Mouse (Mus musculus): ENCODE measurements around the gene Gtpbp2. TPM values are rescaled to one million over a fixed set of nuclear protein-coding genes. Genes with fewer than 3 reads are reported as not detected.

Gtpbp2 gene
- 34.5 and 39.1 TPM in 2 replicates for polyA plus RNA-seq (2016; fragmentation: Nextera tagmentation; extraction: Ambion mirVana)

DNA sequence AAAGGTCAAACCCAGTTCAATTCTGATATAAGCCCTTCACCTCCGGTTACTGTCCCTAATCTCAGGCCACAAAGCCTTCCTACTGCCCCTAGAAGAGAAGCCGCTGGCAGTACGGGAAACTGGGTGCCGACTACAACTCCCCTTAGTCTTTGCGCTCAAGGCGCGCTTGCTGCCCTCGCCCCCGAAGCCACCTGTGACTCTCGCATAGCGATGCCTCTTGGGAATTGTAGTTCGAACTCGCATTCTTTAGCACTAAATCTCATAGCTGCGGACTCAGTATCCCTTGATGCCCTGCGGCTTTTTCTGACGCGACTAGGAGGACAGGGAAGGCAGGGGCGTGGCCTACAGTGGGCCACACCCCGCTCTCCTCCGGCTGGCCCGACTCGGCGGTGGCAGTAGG is at the start of gene Gtpbp2:
TSS of gene Gtpbp2 (plus strand) at position 347 of the 400 bp plus-strand sequence.
- H3K9me3 ChIP-seq (replicated peaks): no peaks in the 10 kb centered on the region
- peak; percentile 91 for ATAC-seq (ENCODE audit: insufficient number of reproducible peaks, low FRiP score)
- 1% methylated on average over 23 of the region's 23 CpGs for WGBS
- H3K9ac ChIP-seq: peak within 1 kb of the TSS; percentile 92
- peaks cover 31% of the 10 kb centered on the region for H3K4me1 ChIP-seq (replicated peaks)
- H3K27ac ChIP-seq (ENCODE audit: poor library complexity, severe bottlenecking): peak within 1 kb of the TSS; percentile 98
- H3K4me2 ChIP-seq: peak within 1 kb of the TSS; percentile 74
- H3K4me3 ChIP-seq: peak within 1 kb of the TSS; percentile 74
- H3K27me3 ChIP-seq (replicated peaks): no peaks in the 10 kb centered on the region
- H3K36me3 ChIP-seq: peaks cover 25% of the 10 kb centered on the region

GRCm38 (mm10) chr17:46115489-46115888 is 45.3 kb upstream of the Gtpbp2 start:
- Histone ChIP-seq H3K9me3 (replicated peaks) (no peaks in the 10 kb centered on the region), H3K4me3 (no peak overlapping the region), H3K4me2 (no peak overlapping the region), H3K27me3 (replicated peaks) (no peaks in the 10 kb centered on the region), H3K36me3 (peaks cover 50% of the 10 kb centered on the region), H3K9ac (no peak overlapping the region), H3K4me1 (replicated peaks) (peaks cover 32% of the 10 kb centered on the region), H3K27ac (ENCODE audit: poor library complexity, severe bottlenecking) (no peak overlapping the region)
- ATAC-seq (ENCODE audit: insufficient number of reproducible peaks, low FRiP score): no peak
- 51% methylated on average over 2 of the region's 2 CpGs for WGBS

DNA sequence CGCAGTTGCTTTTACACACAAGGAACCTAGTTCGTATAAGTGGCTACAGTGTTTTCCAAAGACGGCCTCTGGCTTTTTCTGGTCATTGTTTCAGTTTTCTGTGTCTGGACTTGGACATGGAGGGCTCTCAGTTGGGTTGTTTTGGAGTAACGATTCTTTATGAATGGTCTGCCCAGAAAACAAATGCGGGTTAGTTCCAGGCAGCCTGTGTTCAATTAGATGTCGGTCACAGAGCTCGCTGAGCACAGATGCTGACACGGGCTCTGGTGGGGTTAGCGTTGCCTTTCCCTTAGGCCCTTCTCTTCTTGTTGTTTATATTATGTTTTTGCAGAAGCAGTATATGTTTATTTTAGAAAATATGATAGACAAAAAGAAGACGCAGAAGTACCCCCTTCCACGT is 44.7 kb upstream of the Gtpbp2 start:
- ATAC-seq (ENCODE audit: insufficient number of reproducible peaks, low FRiP score): no peak
- Histone ChIP-seq H3K4me2 (no peak overlapping the region), H3K4me3 (no peak overlapping the region), H3K4me1 (replicated peaks) (peaks cover 32% of the 10 kb centered on the region), H3K9ac (no peak overlapping the region), H3K27ac (ENCODE audit: poor library complexity, severe bottlenecking) (no peak overlapping the region), H3K27me3 (replicated peaks) (no peaks in the 10 kb centered on the region), H3K9me3 (replicated peaks) (no peaks in the 10 kb centered on the region), H3K36me3 (peaks cover 51% of the 10 kb centered on the region)
- WGBS: 84% methylated on average over 11 of the region's 11 CpGs

DNA sequence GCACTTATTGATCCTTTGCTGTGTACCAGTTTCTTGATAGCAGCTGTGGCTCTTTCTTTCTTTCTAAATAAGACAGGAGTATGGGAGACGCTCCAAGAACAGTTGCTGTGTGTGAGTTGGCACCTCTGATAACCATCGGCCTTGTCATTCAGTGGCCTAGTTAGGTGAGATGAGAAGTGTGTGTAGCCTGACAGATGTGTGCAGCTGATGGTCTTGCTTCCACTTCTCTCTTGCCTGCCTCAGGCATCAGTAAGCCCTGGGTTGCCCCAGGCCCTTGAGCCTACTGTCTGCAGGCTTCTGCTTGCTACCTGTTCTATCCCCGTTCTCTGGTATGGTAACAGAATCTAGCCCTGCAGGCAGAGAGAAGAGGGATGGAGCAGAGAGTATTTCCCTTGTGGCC is 44.0 kb upstream of the Gtpbp2 start:
- Histone ChIP-seq H3K4me3 (no peak overlapping the region), H3K9ac (peak overlapping the region; percentile 47; the same call in 1 of the 2 replicates), H3K4me1 (replicated peaks) (peaks cover 26% of the 10 kb centered on the region), H3K9me3 (replicated peaks) (no peaks in the 10 kb centered on the region), H3K27ac (ENCODE audit: poor library complexity, severe bottlenecking) (no peak overlapping the region), H3K4me2 (no peak overlapping the region), H3K27me3 (replicated peaks) (no peaks in the 10 kb centered on the region), H3K36me3 (peaks cover 53% of the 10 kb centered on the region)
- no peak for ATAC-seq (ENCODE audit: insufficient number of reproducible peaks, low FRiP score)
- WGBS: 79% methylated on average over 3 of the region's 3 CpGs

DNA sequence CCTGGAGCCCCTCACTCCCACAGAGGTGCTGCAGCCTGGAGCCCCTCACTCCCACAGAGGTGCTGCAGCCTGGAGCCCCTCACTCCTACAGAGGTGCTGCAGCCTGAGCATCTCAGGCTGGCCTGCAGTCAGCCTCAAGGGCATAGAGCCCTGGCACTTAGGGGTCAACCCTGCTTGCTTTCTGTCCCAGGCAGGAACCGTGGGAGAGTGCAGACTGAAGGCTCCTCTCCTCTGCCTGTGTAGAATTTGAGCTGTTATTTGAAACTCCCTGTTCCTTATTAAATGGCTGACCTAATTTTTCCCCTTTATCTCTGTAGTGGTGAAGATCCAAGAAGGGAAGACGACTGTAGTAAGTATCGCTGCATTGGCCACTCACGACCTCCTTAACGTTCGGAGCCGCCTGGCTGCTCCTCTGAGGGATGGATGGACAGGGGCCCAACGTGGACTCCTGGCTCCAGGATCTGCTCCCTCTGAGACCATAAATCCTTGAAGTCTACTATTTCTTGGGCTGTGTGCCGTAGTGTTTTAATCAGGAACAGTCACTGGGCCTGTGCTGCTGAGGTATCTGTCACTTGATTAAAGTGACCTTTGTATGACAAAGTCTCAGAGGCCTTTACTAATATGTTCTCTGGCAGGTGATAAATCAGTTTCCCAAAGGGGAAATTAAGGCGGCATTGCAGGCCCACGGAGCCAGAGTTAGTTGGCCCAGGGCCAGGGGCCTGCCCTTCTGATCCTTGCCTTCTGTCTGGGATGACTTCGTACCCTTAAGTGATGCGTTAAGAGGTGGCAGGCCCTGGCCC is 43.0 kb upstream of the Gtpbp2 start:
- Histone ChIP-seq H3K4me3 (no peak overlapping the region), H3K4me2 (no peak overlapping the region), H3K9me3 (replicated peaks) (no peaks in the 10 kb centered on the region), H3K9ac (no peak overlapping the region), H3K27ac (ENCODE audit: poor library complexity, severe bottlenecking) (no peak overlapping the region), H3K36me3 (peaks cover 60% of the 10 kb centered on the region), H3K4me1 (replicated peaks) (peaks cover 31% of the 10 kb centered on the region), H3K27me3 (replicated peaks) (no peaks in the 10 kb centered on the region)
- WGBS: 71% methylated on average over 13 of the region's 13 CpGs
- no peak for ATAC-seq (ENCODE audit: insufficient number of reproducible peaks, low FRiP score)

GRCm38 (mm10) chr17:46118423-46118850 is 42.4 kb upstream of the Gtpbp2 start:
- Histone ChIP-seq H3K4me2 (no peak overlapping the region), H3K9me3 (replicated peaks) (no peaks in the 10 kb centered on the region), H3K4me3 (no peak overlapping the region), H3K36me3 (peaks cover 66% of the 10 kb centered on the region), H3K9ac (no peak overlapping the region), H3K27me3 (replicated peaks) (no peaks in the 10 kb centered on the region), H3K27ac (ENCODE audit: poor library complexity, severe bottlenecking) (no peak overlapping the region), H3K4me1 (replicated peaks) (peaks cover 35% of the 10 kb centered on the region)
- WGBS: 60% methylated on average over 4 of the region's 4 CpGs
- no peak for ATAC-seq (ENCODE audit: insufficient number of reproducible peaks, low FRiP score)

- H3K36me3 ChIP-seq: peaks cover 73% of the 10 kb centered on the region
- no peak overlapping the region for H3K4me3 ChIP-seq
- H3K27ac ChIP-seq (ENCODE audit: poor library complexity, severe bottlenecking): no peak overlapping the region
- H3K4me1 ChIP-seq (replicated peaks): peaks cover 33% of the 10 kb centered on the region
- H3K9me3 ChIP-seq (replicated peaks): no peaks in the 10 kb centered on the region
- no peaks in the 10 kb centered on the region for H3K27me3 ChIP-seq (replicated peaks)
- no peak overlapping the region for H3K4me2 ChIP-seq
- 78% methylated on average over 10 of the region's 10 CpGs for WGBS
- no peak for ATAC-seq (ENCODE audit: insufficient number of reproducible peaks, low FRiP score)
- H3K9ac ChIP-seq: no peak overlapping the region
These were observed 41.2 kb upstream of the Gtpbp2 start for GRCm38 (mm10) chr17:46119641-46120040.

DNA sequence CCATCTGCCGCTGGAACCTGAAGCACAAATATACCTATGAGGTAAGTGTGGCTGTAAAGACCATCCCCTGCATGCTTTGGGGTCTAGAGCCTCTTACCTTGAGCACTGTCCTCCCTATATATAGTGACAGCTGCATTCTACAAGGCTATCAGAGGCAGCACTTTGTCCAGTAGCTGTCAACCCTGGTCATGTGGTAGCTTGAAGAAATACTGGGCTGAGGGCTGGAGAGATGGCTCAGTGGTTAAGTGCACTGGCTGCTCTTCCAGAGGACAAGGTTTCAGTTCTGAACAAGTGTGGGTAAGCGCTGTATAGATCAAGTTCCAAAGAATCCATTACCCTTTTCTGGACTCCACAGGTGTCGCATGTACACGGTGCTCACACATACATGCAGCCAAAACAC is 38.0 kb upstream of the Gtpbp2 start:
- Histone ChIP-seq H3K36me3 (peaks cover 88% of the 10 kb centered on the region), H3K27me3 (replicated peaks) (no peaks in the 10 kb centered on the region), H3K4me2 (no peak overlapping the region), H3K27ac (ENCODE audit: poor library complexity, severe bottlenecking) (no peak overlapping the region), H3K9me3 (replicated peaks) (no peaks in the 10 kb centered on the region), H3K9ac (no peak overlapping the region), H3K4me3 (no peak overlapping the region), H3K4me1 (replicated peaks) (peaks cover 27% of the 10 kb centered on the region)
- ATAC-seq (ENCODE audit: insufficient number of reproducible peaks, low FRiP score): no peak
- 90% methylated on average over 4 of the region's 4 CpGs for WGBS

DNA sequence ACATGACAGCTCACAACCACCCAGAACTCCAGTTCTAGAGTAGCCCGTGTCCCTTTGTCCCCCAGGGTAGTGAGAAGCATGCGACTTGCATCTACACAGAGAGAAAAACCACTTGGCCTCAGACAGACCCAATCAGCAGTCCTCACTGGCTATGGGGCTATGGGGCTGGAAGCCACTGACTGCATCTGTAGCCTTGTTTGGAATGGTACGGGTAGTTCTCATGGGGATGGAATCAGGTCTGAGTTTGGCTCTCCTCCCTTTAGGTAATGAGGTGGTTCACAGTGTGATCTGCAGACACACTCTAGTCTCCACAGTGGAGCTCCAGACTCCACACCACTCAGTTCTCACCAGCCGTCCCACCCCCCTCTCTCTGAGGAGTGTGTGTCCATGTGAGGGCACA is 37.5 kb upstream of the Gtpbp2 start:
- Histone ChIP-seq H3K27me3 (replicated peaks) (no peaks in the 10 kb centered on the region), H3K4me2 (no peak overlapping the region), H3K4me1 (replicated peaks) (peaks cover 22% of the 10 kb centered on the region), H3K9ac (no peak overlapping the region), H3K36me3 (peaks cover 88% of the 10 kb centered on the region), H3K27ac (ENCODE audit: poor library complexity, severe bottlenecking) (no peak overlapping the region), H3K4me3 (no peak overlapping the region), H3K9me3 (replicated peaks) (no peaks in the 10 kb centered on the region)
- ATAC-seq (ENCODE audit: insufficient number of reproducible peaks, low FRiP score): no peak
- WGBS: 91% methylated on average over 4 of the region's 4 CpGs

DNA sequence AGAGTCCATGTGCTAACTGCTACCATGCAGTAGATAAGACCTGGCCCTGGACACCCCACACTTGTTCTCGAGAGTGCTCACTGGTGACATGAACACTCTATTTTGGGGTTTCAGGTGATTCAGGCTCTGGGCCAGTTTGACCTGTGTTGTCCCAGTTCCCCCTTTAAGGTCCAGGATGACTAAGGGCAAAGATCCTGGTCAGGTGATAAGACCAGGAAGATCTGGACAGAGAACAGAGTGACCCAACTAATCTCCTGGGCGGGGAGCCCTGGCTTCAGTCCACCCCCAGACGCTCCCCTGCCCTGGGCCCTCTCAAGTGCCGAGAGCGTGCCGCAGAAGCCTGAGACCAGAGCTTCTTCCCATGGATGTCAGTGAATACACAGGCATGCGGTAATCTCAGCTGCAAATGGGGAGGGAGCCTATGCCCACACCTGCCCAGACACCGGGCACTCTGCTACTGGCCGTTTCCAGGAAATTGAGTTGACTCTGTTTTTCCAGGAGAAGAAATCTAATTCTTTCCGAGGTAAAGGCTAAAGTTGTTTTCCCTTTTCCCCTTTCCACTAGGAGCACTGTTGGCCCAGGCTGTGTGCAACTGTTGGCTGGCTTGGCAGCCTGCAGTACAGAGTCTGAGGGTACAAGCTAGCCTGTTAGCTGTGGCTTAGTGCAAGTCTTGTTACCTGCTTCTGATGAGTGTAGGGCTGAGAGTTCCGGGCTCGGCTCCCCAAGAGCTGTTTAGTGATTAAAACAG is 36.7 kb upstream of the Gtpbp2 start:
- no peak overlapping the region for H3K4me2 ChIP-seq
- peaks cover 89% of the 10 kb centered on the region for H3K36me3 ChIP-seq
- H3K4me1 ChIP-seq (replicated peaks): peaks cover 19% of the 10 kb centered on the region; the same call in 1 of the 2 replicates
- H3K27ac ChIP-seq (ENCODE audit: poor library complexity, severe bottlenecking): no peak overlapping the region
- WGBS: 71% methylated on average over 12 of the region's 12 CpGs
- H3K9me3 ChIP-seq (replicated peaks): no peaks in the 10 kb centered on the region
- H3K9ac ChIP-seq: no peak overlapping the region
- ATAC-seq (ENCODE audit: insufficient number of reproducible peaks, low FRiP score): 0 out of 2 replicates have a peak, but pooled peaks have one; percentile 21
- no peaks in the 10 kb centered on the region for H3K27me3 ChIP-seq (replicated peaks)
- H3K4me3 ChIP-seq: no peak overlapping the region

GRCm38 (mm10) chr17:46126608-46127007 is 34.2 kb upstream of the Gtpbp2 start:
- WGBS: 71% methylated on average over 6 of the region's 6 CpGs
- Histone ChIP-seq H3K4me1 (replicated peaks) (peaks cover 13% of the 10 kb centered on the region; the same call in 1 of the 2 replicates), H3K36me3 (peaks cover 80% of the 10 kb centered on the region)

More at GRCm38 (mm10) chr17:46126608-46127007, 34.2 kb upstream of the Gtpbp2 start:
- no peak overlapping the region for H3K4me3 ChIP-seq
- no peak overlapping the region for H3K4me2 ChIP-seq
- no peaks in the 10 kb centered on the region for H3K9me3 ChIP-seq (replicated peaks)
- no peak overlapping the region; the same call in 1 of the 2 replicates for H3K9ac ChIP-seq
- no peak overlapping the region for H3K27ac ChIP-seq (ENCODE audit: poor library complexity, severe bottlenecking)
- ATAC-seq (ENCODE audit: insufficient number of reproducible peaks, low FRiP score): no peak
- no peaks in the 10 kb centered on the region for H3K27me3 ChIP-seq (replicated peaks)
